Mouse (Mus musculus): ENCODE measurements around the gene Gcdh. TPM values are rescaled to one million over a fixed set of nuclear protein-coding genes. Genes with fewer than 3 reads are reported as not detected.

Gene Gcdh
- polyA plus RNA-seq, 1 experiment from 2014 or later = 11.1 TPM

- Histone ChIP-seq H3K79me2 (ENCODE audit: inconsistent target) (peaks cover 8% of the 10 kb centered on the region), H3K36me3 (ENCODE audit: inconsistent target) (no peaks in the 10 kb centered on the region), H3K27ac (no peak overlapping the region), H3K4me3 (ENCODE audit: inconsistent target) (no peak overlapping the region)
- WGBS (ENCODE audit: missing documents) = 83% methylated on average over 7 of the region's 7 CpGs
Measured at GRCm38 (mm10) chr8:84904351-84904750, 10.6 kb upstream of the Gcdh start.

DNA sequence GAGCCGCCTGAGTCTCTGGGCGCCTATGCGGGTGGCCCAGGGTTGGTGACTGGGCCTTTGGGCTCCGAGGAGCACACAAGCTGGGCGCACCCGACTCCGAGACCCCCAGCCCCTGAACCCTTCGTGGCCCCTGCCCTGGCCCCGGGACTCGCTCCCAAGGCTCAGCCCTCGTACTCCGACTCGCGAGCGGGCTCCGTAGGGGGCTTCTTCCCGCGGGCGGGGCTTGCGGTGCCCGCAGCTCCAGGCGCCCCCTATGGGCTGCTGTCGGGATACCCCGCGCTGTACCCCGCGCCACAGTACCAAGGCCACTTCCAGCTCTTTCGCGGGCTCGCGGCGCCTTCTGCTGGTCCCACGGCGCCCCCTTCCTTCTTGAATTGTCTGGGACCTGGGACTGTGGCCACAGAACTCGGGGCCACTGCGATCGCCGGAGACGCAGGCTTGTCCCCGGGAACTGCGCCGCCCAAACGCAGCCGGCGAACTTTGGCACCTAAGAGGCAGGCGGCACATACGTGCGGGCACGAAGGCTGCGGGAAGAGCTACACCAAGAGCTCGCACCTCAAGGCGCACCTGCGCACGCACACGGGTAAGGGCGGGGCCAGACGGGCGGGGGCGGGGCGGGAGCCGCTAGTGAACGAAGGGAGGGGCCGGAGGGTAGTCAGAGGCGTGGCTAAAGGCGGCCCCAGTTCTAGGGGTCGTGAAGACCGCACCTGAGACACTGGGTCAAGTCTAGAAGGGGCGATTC, 9.4 kb upstream of the Gcdh start:
- under 1% methylated on average over 68 of the region's 68 CpGs for WGBS (ENCODE audit: missing documents)
- Histone ChIP-seq H3K27ac (no peak overlapping the region), H3K4me3 (ENCODE audit: inconsistent target) (peak overlapping the region; percentile 33), H3K79me2 (ENCODE audit: inconsistent target) (no peaks in the 10 kb centered on the region), H3K36me3 (ENCODE audit: inconsistent target) (no peaks in the 10 kb centered on the region)

GRCm38 (mm10) chr8:84902367-84902919, 8.7 kb upstream of the Gcdh start:
- WGBS (ENCODE audit: missing documents) = 16% methylated on average over 24 of the region's 24 CpGs
- no peaks in the 10 kb centered on the region for H3K79me2 ChIP-seq (ENCODE audit: inconsistent target)
- no peak overlapping the region for H3K27ac ChIP-seq
- H3K36me3 ChIP-seq (ENCODE audit: inconsistent target) = no peaks in the 10 kb centered on the region
- H3K4me3 ChIP-seq (ENCODE audit: inconsistent target) = peak overlapping the region; percentile 33

GRCm38 (mm10) chr8:84901752-84902151, 8.0 kb upstream of the Gcdh start, which contains the start of gene Klf1:
TSS of gene Klf1 (plus strand) at chr8:84901928.
- Histone ChIP-seq H3K27ac (no peak within 1 kb of the TSS), H3K4me3 (ENCODE audit: inconsistent target) (peak within 1 kb of the TSS; percentile 33), H3K79me2 (ENCODE audit: inconsistent target) (no peaks in the 10 kb centered on the region), H3K36me3 (ENCODE audit: inconsistent target) (no peaks in the 10 kb centered on the region)
- 76% methylated on average over 3 of the region's 3 CpGs for WGBS (ENCODE audit: missing documents)

- H3K79me2 ChIP-seq (ENCODE audit: inconsistent target) = no peaks in the 10 kb centered on the region
- H3K27ac ChIP-seq = no peak overlapping the region
- H3K4me3 ChIP-seq (ENCODE audit: inconsistent target) = no peak overlapping the region
- H3K36me3 ChIP-seq (ENCODE audit: inconsistent target) = no peaks in the 10 kb centered on the region
- WGBS (ENCODE audit: missing documents) = 79% methylated on average over 4 of the region's 4 CpGs
Measured at GRCm38 (mm10) chr8:84901071-84901470, 7.3 kb upstream of the Gcdh start.

- no peak overlapping the region for H3K4me3 ChIP-seq (ENCODE audit: inconsistent target)
- no peaks in the 10 kb centered on the region for H3K79me2 ChIP-seq (ENCODE audit: inconsistent target)
- no peak overlapping the region for H3K27ac ChIP-seq
- 74% methylated on average over 5 of the region's 5 CpGs for WGBS (ENCODE audit: missing documents)
- H3K36me3 ChIP-seq (ENCODE audit: inconsistent target) = no peaks in the 10 kb centered on the region
Measured at GRCm38 (mm10) chr8:84895963-84896362, 2.2 kb upstream of the Gcdh start.

DNA sequence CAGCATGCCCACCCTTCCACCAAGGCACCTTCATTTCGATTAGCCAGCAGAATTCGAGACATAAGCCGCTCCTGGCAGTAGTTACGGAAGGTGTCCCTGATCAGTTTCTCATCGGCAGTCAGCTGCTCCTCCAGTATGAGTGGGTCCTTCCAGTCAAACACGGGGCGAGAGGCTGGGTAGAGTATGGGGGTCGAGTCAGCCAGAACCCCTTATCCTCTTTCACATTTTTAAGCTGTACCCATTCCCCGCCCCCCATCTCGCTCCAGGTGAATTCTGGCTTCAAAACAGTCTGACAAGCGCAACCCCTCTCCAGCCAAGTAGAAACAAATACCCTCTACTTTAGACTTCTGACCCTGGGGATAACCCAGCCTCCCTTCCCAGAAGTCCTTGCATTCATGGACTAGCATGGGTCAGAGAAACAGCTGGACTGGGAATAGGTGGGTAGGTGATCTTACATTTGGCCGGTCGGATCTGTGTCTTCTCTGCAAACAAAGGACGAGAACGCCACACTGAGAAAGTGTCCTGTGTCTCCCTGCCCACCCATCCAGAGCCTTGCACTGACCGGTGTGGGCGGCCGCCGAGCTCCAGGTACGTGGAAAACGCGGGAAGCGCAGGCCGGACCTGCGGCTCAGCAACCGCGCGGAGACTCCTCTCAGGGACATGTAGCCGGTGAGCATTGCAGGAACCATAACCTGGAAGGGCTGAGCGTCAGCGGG, 570 bp downstream of the Gcdh start:
- Histone ChIP-seq H3K79me2 (ENCODE audit: inconsistent target) (no peaks in the 10 kb centered on the region), H3K4me3 (ENCODE audit: inconsistent target) (peak overlapping the region; percentile 52), H3K36me3 (ENCODE audit: inconsistent target) (peaks cover 2% of the 10 kb centered on the region; the same call in 1 of the 2 replicates), H3K27ac (no peak overlapping the region)
- 18% methylated on average over 31 of the region's 31 CpGs for WGBS (ENCODE audit: missing documents)

- no peak overlapping the region for H3K27ac ChIP-seq
- H3K79me2 ChIP-seq (ENCODE audit: inconsistent target) = no peaks in the 10 kb centered on the region
- no peak overlapping the region for H3K4me3 ChIP-seq (ENCODE audit: inconsistent target)
- peaks cover 16% of the 10 kb centered on the region for H3K36me3 ChIP-seq (ENCODE audit: inconsistent target)
- 92% methylated on average over 1 of the region's 1 CpGs for WGBS (ENCODE audit: missing documents)
Measured at GRCm38 (mm10) chr8:84889141-84889540, 4.6 kb downstream of the Gcdh start.

- H3K27ac ChIP-seq = no peak overlapping the region
- 100% methylated on average over 3 of the region's 3 CpGs for WGBS (ENCODE audit: missing documents)
- peaks cover 16% of the 10 kb centered on the region for H3K36me3 ChIP-seq (ENCODE audit: inconsistent target)
Measured at GRCm38 (mm10) chr8:84888280-84888679, 5.4 kb downstream of the Gcdh start.

GRCm38 (mm10) chr8:84884728-84885127, 9.0 kb downstream of the Gcdh start:
- H3K79me2 ChIP-seq (ENCODE audit: inconsistent target) = no peaks in the 10 kb centered on the region
- H3K4me3 ChIP-seq (ENCODE audit: inconsistent target) = no peak overlapping the region
- no peak overlapping the region for H3K27ac ChIP-seq
- H3K36me3 ChIP-seq (ENCODE audit: inconsistent target) = peaks cover 16% of the 10 kb centered on the region
- 91% methylated on average over 4 of the region's 4 CpGs for WGBS (ENCODE audit: missing documents)

More at GRCm38 (mm10) chr8:84888280-84888679, 5.4 kb downstream of the Gcdh start:
- Histone ChIP-seq H3K79me2 (ENCODE audit: inconsistent target) (no peaks in the 10 kb centered on the region), H3K4me3 (ENCODE audit: inconsistent target) (no peak overlapping the region)

- WGBS (ENCODE audit: missing documents) = 80% methylated on average over 1 of the region's 1 CpGs
- Histone ChIP-seq H3K79me2 (ENCODE audit: inconsistent target) (no peaks in the 10 kb centered on the region), H3K4me3 (ENCODE audit: inconsistent target) (no peak overlapping the region), H3K27ac (no peak overlapping the region), H3K36me3 (ENCODE audit: inconsistent target) (no peaks in the 10 kb centered on the region)
Measured at GRCm38 (mm10) chr8:84878915-84879314, 14.8 kb downstream of the Gcdh start.

GRCm38 (mm10) chr8:84877297-84878035, 16.3 kb downstream of the Gcdh start:
- Histone ChIP-seq H3K4me3 (ENCODE audit: inconsistent target) (no peak overlapping the region), H3K36me3 (ENCODE audit: inconsistent target) (no peaks in the 10 kb centered on the region), H3K79me2 (ENCODE audit: inconsistent target) (no peaks in the 10 kb centered on the region), H3K27ac (no peak overlapping the region)
- 94% methylated on average over 3 of the region's 3 CpGs for WGBS (ENCODE audit: missing documents)

GRCm38 (mm10) chr8:84874339-84874738, 19.4 kb downstream of the Gcdh start:
- H3K27ac ChIP-seq = no peak overlapping the region

DNA sequence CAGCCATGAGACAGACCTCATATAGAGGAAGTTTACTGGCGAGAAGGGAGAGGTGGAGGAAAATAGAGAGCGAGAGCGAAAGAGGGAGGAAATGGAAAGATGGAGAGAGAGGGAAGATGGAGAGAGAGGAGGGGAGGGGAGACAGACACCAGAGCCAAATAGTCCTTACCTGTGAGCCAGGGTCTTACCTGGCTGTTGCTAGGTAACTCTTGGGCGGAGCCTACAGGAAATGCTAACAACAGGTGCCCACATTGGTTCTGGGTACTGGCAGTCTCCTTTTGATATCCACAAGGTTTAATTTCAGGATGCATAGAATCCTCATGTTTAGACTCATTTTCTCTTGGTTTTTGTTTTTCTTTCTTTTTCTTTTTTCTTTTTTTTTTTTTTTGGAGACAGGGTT, 20.7 kb downstream of the Gcdh start:
- H3K79me2 ChIP-seq (ENCODE audit: inconsistent target) = no peaks in the 10 kb centered on the region
- peaks cover 13% of the 10 kb centered on the region for H3K36me3 ChIP-seq (ENCODE audit: inconsistent target)
- no peak overlapping the region for H3K27ac ChIP-seq
- 91% methylated on average over 4 of the region's 4 CpGs for WGBS (ENCODE audit: missing documents)
- no peak overlapping the region; the same call in 1 of the 2 replicates for H3K4me3 ChIP-seq (ENCODE audit: inconsistent target)

More at GRCm38 (mm10) chr8:84874339-84874738, 19.4 kb downstream of the Gcdh start:
- no peaks in the 10 kb centered on the region for H3K79me2 ChIP-seq (ENCODE audit: inconsistent target)
- 75% methylated on average over 3 of the region's 3 CpGs for WGBS (ENCODE audit: missing documents)
- no peaks in the 10 kb centered on the region for H3K36me3 ChIP-seq (ENCODE audit: inconsistent target)
- no peak overlapping the region for H3K4me3 ChIP-seq (ENCODE audit: inconsistent target)

Measured in macrophage (primary cell).